Mouse (Mus musculus): ENCODE results near the gene Glcci1.

GRCm38 (mm10) chr6:8492248-8492647, 17.2 kb upstream of the Glcci1 start:
- no peak for TF ChIP-seq ZNF384 (IDR thresholded peaks at IDR 0.05; ENCODE audit: low read depth, low read length)
- TF ChIP-seq USF1 (IDR thresholded peaks at IDR 0.05; ENCODE audit: low read depth, low read length) = no peak
- TF ChIP-seq CHD1 (IDR thresholded peaks at IDR 0.05; ENCODE audit: low read depth, low read length) = no peak
- no peak for TF ChIP-seq GABPA (IDR thresholded peaks at IDR 0.05; ENCODE audit: insufficient replicate concordance, low read depth, low read length)
- no peak for TF ChIP-seq PAX5 (IDR thresholded peaks at IDR 0.05; ENCODE audit: low read length)
- TF ChIP-seq POLR2A (IDR thresholded peaks at IDR 0.05; ENCODE audit: low read depth, low read length) = no peak
- TF ChIP-seq CTCF (conservative IDR thresholded peaks at IDR 0.05 in 1 of 2, IDR thresholded peaks at IDR 0.05 in 1 of 2; ENCODE audit: low read depth in 2 of 2, low read length in 2 of 2) = no peak
